Mouse (Mus musculus) lung, adult 18-20 months (tissue): Measurements from ENCODE around the gene Ptch1.

Source experiments
- DNase-seq, 2 experiments: peaks; one replicate each; pipeline ENCODE4 v3.0.0; 2022; ENCODE audit warnings: mixed read lengths in 2 of 2

Gene Ptch1

DNA sequence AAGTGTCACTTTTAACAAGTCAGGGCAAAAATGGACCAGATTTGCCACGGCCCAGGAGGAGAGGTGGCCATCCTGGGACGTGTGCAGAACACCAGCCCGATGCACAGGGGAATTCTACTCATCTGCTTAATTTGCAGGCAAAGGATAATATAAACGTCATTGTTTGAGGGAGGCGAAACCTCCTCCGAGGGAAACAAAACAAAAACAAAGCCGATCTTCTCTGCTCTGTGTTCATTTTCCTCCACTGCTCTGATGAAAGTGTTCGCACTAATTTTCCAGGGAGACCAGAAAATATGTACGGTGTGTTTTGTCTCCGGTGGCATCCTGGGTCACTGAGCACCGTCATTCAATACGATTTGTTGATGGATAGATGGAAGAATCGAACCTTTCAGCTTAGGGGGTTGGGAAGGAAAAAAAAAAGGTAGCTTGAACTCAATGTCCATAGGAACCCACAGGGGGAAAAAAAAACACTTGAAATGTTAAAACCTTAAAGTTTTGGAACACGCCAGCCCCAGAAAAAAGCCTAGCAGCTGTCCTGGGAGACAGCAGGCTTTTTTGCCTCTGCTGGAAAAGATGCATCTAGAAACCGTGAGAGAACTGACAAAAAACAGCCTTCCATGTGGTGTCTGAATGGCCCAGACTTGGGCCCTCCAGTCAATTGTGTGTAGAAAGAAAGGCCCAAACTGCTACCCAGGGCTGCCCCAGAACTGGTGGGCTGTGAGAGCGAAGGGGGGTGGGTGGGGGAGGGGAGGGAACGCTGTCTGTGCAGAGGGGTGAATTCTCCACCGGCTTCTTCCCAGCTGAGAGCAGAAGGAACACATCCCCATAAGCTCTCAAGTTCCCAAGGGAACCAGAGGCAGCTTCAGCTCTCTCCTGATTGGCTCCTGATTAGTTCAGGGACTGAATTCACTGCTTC is 86.3 kb downstream of the Ptch1 start:
- no peak for DNase-seq

GRCm38 (mm10) chr13:63475356-63475755 is 98.0 kb downstream of the Ptch1 start:
- peak in 1 of 2 experiments; percentile 23 for DNase-seq
